Mouse (Mus musculus) embryo, embryonic 11 days (tissue): ENCODE data around the gene Smtnl1.

Experiments used
- DNase-seq: peaks from one replicate; pipeline ENCODE4 v3.0.0-alpha.2; 2015

Smtnl1 gene

GRCm38 (mm10) chr2:84822552-84822951, at the start of gene Smtnl1:
Gene Smtnl1 (minus strand): TSS chr2:84822652.
- DNase-seq = no peak

GRCm38 (mm10) chr2:84870623-84871160, 48.2 kb upstream of the Smtnl1 start:
- DNase-seq = no peak

- DNase-seq = no peak
Observed at GRCm38 (mm10) chr2:84868977-84869376, 46.5 kb upstream of the Smtnl1 start.

GRCm38 (mm10) chr2:84868521-84868943, 46.1 kb upstream of the Smtnl1 start:
- peak; percentile 69 for DNase-seq

GRCm38 (mm10) chr2:84865616-84866571, 43.4 kb upstream of the Smtnl1 start:
- peak; percentile 70 for DNase-seq

GRCm38 (mm10) chr2:84862231-84862630, 39.8 kb upstream of the Smtnl1 start:
- DNase-seq = no peak

- no peak for DNase-seq
Observed at GRCm38 (mm10) chr2:84861430-84861829, 39.0 kb upstream of the Smtnl1 start.

- no peak for DNase-seq
Observed at GRCm38 (mm10) chr2:84859991-84860780, 37.7 kb upstream of the Smtnl1 start.

GRCm38 (mm10) chr2:84858551-84858950, 36.1 kb upstream of the Smtnl1 start:
- DNase-seq = no peak

- DNase-seq = peak; percentile 69
Observed at GRCm38 (mm10) chr2:84855732-84856131, 33.3 kb upstream of the Smtnl1 start.

GRCm38 (mm10) chr2:84851130-84852040, 28.9 kb upstream of the Smtnl1 start:
- peak; percentile 77 for DNase-seq

- no peak for DNase-seq
Observed at GRCm38 (mm10) chr2:84850407-84851129, 28.1 kb upstream of the Smtnl1 start.

GRCm38 (mm10) chr2:84845226-84845625, 22.8 kb upstream of the Smtnl1 start:
- DNase-seq = no peak

GRCm38 (mm10) chr2:84843654-84844053, 21.2 kb upstream of the Smtnl1 start:
- DNase-seq = no peak

- DNase-seq = no peak
Observed at GRCm38 (mm10) chr2:84841905-84842304, 19.5 kb upstream of the Smtnl1 start.

- peak; percentile 27 for DNase-seq
Observed at GRCm38 (mm10) chr2:84840748-84841563, 18.5 kb upstream of the Smtnl1 start.

- peak; percentile 94 for DNase-seq
Observed at GRCm38 (mm10) chr2:84840016-84840747, 17.7 kb upstream of the Smtnl1 start.

GRCm38 (mm10) chr2:84838993-84839980, 16.8 kb upstream of the Smtnl1 start:
- peak; percentile 73 for DNase-seq

- DNase-seq = no peak
Observed at GRCm38 (mm10) chr2:84838593-84838949, 16.1 kb upstream of the Smtnl1 start, which contains the start of gene Slc43a1. Gene Slc43a1 (plus strand): TSS chr2:84838850.
